Mouse (Mus musculus) heart, postnatal 0 days (tissue): Measurements from ENCODE around the gene Znrd1. TPM values are rescaled to one million over a fixed set of nuclear protein-coding genes. Genes with fewer than 3 reads are reported as not detected.
A peak's percentile ranks its signal among the peaks of the same experiment; 100 is the strongest.

Source experiments
- ATAC-seq: fragments of 200-750 bp; cut with Nextera tagmentation; 2 replicates; pipeline ENCODE4 v1.8.0; 2017; ENCODE audit warnings: low read depth, moderate number of reproducible peaks, moderate library complexity; ENCODE audit not compliant: insufficient read depth
- DNase-seq: peaks from one replicate; pipeline ENCODE4 v3.0.0-alpha.2; 2016; ENCODE audit warnings: low spot score
- H3K27ac ChIP-seq: fragments of 300-500 bp; sonication (generic); 2 replicates; pipeline ENCODE4 v1.5.1; 2014; ENCODE audit warnings: low read depth, mild to moderate bottlenecking
- H3K27me3 ChIP-seq: fragments of 300-500 bp; sonication (generic); 2 replicates; pipeline ENCODE4 v1.6.1; 2014; ENCODE audit warnings: low read length, mixed read lengths; ENCODE audit not compliant: control insufficient read depth, insufficient read depth
- H3K36me3 ChIP-seq: fragments of 300-500 bp; sonication (generic); replicated peaks from 2 replicates; pipeline ENCODE4 v1.6.1; 2014; ENCODE audit warnings: low read length, mixed read lengths; ENCODE audit not compliant: control insufficient read depth, insufficient read depth
- H3K4me1 ChIP-seq: fragments of 300-500 bp; sonication (generic); 2 replicates; pipeline ENCODE4 v1.6.1; 2014; ENCODE audit warnings: antibody characterized with exemption; ENCODE audit not compliant: control insufficient read depth, insufficient read depth
- H3K4me2 ChIP-seq: fragments of 300-500 bp; sonication (generic); 2 replicates; pipeline ENCODE4 v1.6.1; 2014; ENCODE audit warnings: low read depth, mild to moderate bottlenecking, low read length, moderate library complexity
- H3K4me3 ChIP-seq: fragments of 300-500 bp; sonication (generic); 2 replicates; pipeline ENCODE4 v1.5.1; 2014; ENCODE audit warnings: low read depth, low read length
- H3K9ac ChIP-seq: fragments of 300-500 bp; sonication (generic); replicated peaks from 2 replicates; pipeline ENCODE4 v1.6.1; 2014; ENCODE audit warnings: low read depth, low read length, mixed read lengths
- H3K9me3 ChIP-seq: fragments of 300-500 bp; sonication (generic); replicated peaks from 2 replicates; pipeline ENCODE4 v1.6.1; 2016; ENCODE audit warnings: low read length; ENCODE audit not compliant: control insufficient read depth
- CTCF ChIP-seq: IDR thresholded peaks from 2 replicates; pipeline ENCODE4 v1.5.1; 2016; ENCODE audit warnings: antibody characterized with exemption, control low read depth, low read depth
- EP300 ChIP-seq: IDR thresholded peaks from 2 replicates; pipeline ENCODE4 v1.6.1; 2016; ENCODE audit warnings: antibody characterized with exemption, low read depth
- WGBS: fragments of 180-500 bp; shearing (Covaris S2); extraction: QIAGEN DNeasy Blood & Tissue Kit; methylation state at CpG from one replicate; pipeline ENCODE4 v1.1.7; 2014; 5-methylcytosine and 5-hydroxymethylcytosine counted together
- polyA plus RNA-seq: library from polyadenylated mRNA; unstranded; fragments of >200 nt; fragmentation: Nextera tagmentation; extraction: Ambion mirVana; gene quantifications from 2 replicates; pipeline ENCODE4 v1.2.1, GENCODE M21; 2015
- total RNA-seq: library from RNA; depleted of rRNA; stranded (reverse); fragments of >200 nt; gene quantifications from 2 replicates; pipeline ENCODE4 v1.2.3, GENCODE M21; 2014; ENCODE audit warnings: low replicate concordance

Gene Znrd1
- total and polyA plus RNA-seq, 2 experiments from 2014 or later: 13.4 to 33.6 TPM

- H3K27ac ChIP-seq: peak overlapping the region; percentile 34
- no peak overlapping the region for H3K4me3 ChIP-seq
- ATAC-seq (peak; percentile 55), DNase-seq (peak; percentile 38)
- no peaks in the 10 kb centered on the region for H3K9me3 ChIP-seq
- H3K9ac ChIP-seq: no peak overlapping the region
- TF ChIP-seq CTCF (no peak), EP300 (no peak)
- H3K4me1 ChIP-seq: 0 out of 2 replicates have a peak, but pooled peaks cover 13% of the 10 kb centered on the region
- H3K36me3 ChIP-seq: no peaks in the 10 kb centered on the region
- H3K27me3 ChIP-seq: no peaks in the 10 kb centered on the region
- H3K4me2 ChIP-seq: no peak overlapping the region
- 56% methylated on average over 6 of the region's 6 CpGs for WGBS
These were observed 28.1 kb downstream of the Znrd1 start for GRCm38 (mm10) chr17:36930233-36930632.

- TF ChIP-seq CTCF (no peak), EP300 (no peak)
- no peak overlapping the region for H3K4me3 ChIP-seq
- peak overlapping the region; percentile 34 for H3K27ac ChIP-seq
- no peaks in the 10 kb centered on the region for H3K9me3 ChIP-seq
- H3K4me2 ChIP-seq: no peak overlapping the region
- no peaks in the 10 kb centered on the region for H3K36me3 ChIP-seq
- WGBS: 61% methylated on average over 12 of the region's 12 CpGs
- DNase-seq: no peak
- no peaks in the 10 kb centered on the region for H3K27me3 ChIP-seq
- no peak for ATAC-seq
- no peak overlapping the region for H3K9ac ChIP-seq
- H3K4me1 ChIP-seq: 0 out of 2 replicates have a peak, but pooled peaks cover 13% of the 10 kb centered on the region
These were observed 29.0 kb downstream of the Znrd1 start for GRCm38 (mm10) chr17:36929236-36929932.

- Histone ChIP-seq H3K27ac (no peak overlapping the region), H3K36me3 (no peaks in the 10 kb centered on the region), H3K9ac (no peak overlapping the region), H3K4me2 (no peak overlapping the region), H3K27me3 (no peaks in the 10 kb centered on the region), H3K4me3 (no peak overlapping the region), H3K9me3 (no peaks in the 10 kb centered on the region), H3K4me1 (0 out of 2 replicates have a peak, but pooled peaks cover 13% of the 10 kb centered on the region)
- no peak for TF ChIP-seq CTCF
- no peak for TF ChIP-seq EP300
- DNase-seq (no peak), ATAC-seq (no peak)
- WGBS: 24% methylated on average over 10 of the region's 10 CpGs
These were observed 30.8 kb downstream of the Znrd1 start for GRCm38 (mm10) chr17:36927496-36928120.

DNA sequence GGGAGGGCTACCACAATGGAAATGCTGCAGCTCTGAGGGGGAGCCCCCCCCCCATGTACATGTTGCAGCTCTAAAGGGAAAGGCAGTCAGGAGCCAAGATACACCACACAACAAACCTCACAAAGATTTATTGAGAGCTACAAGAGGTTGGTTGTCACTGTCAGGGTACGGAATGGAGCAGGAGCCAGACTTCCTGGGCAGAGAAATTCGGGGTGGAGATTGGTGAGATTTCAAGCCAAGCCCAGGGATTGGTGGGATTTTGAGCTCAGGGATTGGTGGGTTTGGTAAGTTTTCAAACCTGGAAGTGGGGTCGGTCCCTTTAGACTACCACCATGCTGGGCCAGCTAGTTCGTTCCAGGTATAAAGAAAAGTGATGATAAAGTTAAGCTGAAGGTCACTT is 34.9 kb downstream of the Znrd1 start:
- H3K4me1 ChIP-seq: no peaks in the 10 kb centered on the region
- H3K4me3 ChIP-seq: no peak overlapping the region
- 0 out of 2 replicates have a peak, but pooled peaks cover 7% of the 10 kb centered on the region for H3K27me3 ChIP-seq
- H3K27ac ChIP-seq: no peak overlapping the region
- WGBS: 50% methylated on average over 4 of the region's 4 CpGs
- H3K36me3 ChIP-seq: no peaks in the 10 kb centered on the region
- no peak for DNase-seq
- no peak for ATAC-seq
- H3K9me3 ChIP-seq: no peaks in the 10 kb centered on the region
- no peak overlapping the region for H3K9ac ChIP-seq
- TF ChIP-seq EP300: no peak
- no peak for TF ChIP-seq CTCF
- H3K4me2 ChIP-seq: no peak overlapping the region

- ATAC-seq: no peak
- Histone ChIP-seq H3K27ac (no peak overlapping the region), H3K9me3 (no peaks in the 10 kb centered on the region), H3K4me3 (no peak overlapping the region), H3K27me3 (0 out of 2 replicates have a peak, but pooled peaks cover 7% of the 10 kb centered on the region), H3K9ac (no peak overlapping the region), H3K36me3 (no peaks in the 10 kb centered on the region), H3K4me1 (no peaks in the 10 kb centered on the region), H3K4me2 (no peak overlapping the region)
- WGBS: 74% methylated on average over 4 of the region's 4 CpGs
- TF ChIP-seq EP300 (no peak), CTCF (no peak)
- no peak for DNase-seq
These were observed 35.6 kb downstream of the Znrd1 start for GRCm38 (mm10) chr17:36922715-36923114.
